Mouse (Mus musculus) MEL (cell line): ENCODE data around the gene Tdrd6.

ENCODE experiments used
- CTCF ChIP-seq, 3 experiments: IDR thresholded peaks in 2 of 3; conservative IDR thresholded peaks in 1 of 3; 2 replicates each; pipeline ENCODE4 v1.5.1; 2011 to 2012; ENCODE audit warnings: low read length in 3 of 3, low read depth in 2 of 3, mild to moderate bottlenecking in 2 of 3, improper control_type of control experiment in 1 of 3, inconsistent platforms in 1 of 3, mixed read lengths in 1 of 3, moderate library complexity in 1 of 3; ENCODE audit not compliant: control insufficient read depth in 1 of 3, insufficient read depth in 1 of 3, poor library complexity in 1 of 3, severe bottlenecking in 1 of 3
- POLR2AphosphoS5 ChIP-seq: IDR thresholded peaks from 2 replicates; pipeline ENCODE4 v1.6.1; 2012; ENCODE audit warnings: low read depth, borderline replicate concordance, mild to moderate bottlenecking, inconsistent platforms, low read length, moderate library complexity, mixed read lengths
- ZNF384 ChIP-seq: IDR thresholded peaks from 2 replicates; pipeline ENCODE4 v1.6.1; 2012; ENCODE audit warnings: low read depth, mild to moderate bottlenecking, inconsistent platforms, low read length, improper control_type of control experiment

- TF ChIP-seq POLR2AphosphoS5 = no peak
- no peak for TF ChIP-seq CTCF (IDR thresholded peaks at IDR 0.05 in 2 of 3, conservative IDR thresholded peaks at IDR 0.05 in 1 of 3; ENCODE audit: control insufficient read depth in 1 of 3, insufficient read depth in 1 of 3, low read depth in 2 of 3, low read length in 3 of 3, poor library complexity in 1 of 3, severe bottlenecking in 1 of 3)
- no peak for TF ChIP-seq ZNF384
These were observed 13.1 kb upstream of the Tdrd6 start for GRCm38 (mm10) chr17:43643191-43643590.
